Mouse (Mus musculus): ENCODE measurements around the gene Kifc3.

Kifc3 gene

DNA sequence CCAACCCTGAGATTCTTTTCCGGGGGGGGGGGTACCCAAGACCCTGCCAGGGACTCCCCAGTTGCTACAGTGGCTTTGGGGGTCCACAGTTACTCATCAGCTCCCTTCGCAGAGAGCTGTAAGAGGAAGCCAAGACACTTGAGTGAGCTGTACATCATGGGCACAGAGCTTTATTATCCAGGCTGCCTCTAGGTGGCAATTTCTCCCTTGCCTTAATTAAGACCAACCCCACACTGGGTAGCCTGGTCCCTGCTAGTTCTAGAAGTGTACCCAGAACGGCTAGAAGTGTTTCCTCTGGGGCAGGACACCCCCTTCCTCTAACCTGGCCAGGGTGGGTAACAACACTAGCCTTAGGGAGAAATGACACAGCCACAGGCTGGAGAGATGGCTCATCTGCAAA is 67.4 kb downstream of the Kifc3 start:
- DNase-seq (ENCODE audit: low spot score in 2 of 2), result no peak

DNA sequence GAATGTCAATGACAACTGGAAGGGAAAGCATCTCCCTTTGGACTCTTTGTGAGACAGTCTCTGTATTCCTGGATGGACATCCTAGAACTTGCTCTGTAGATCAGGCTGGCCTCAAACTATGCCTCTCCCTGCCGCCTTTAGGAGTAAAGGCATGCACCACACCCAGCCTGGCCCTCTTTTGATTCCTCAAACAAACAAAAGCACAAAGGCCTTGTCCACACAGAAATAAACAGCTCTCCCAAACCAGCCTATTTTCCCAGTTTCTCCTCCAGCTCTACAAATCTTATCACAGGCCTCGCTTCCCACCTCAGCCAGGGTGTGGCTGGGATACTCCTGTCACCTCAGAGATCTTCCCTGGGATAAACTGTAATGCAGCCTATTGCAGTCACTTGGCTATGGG is 68.4 kb downstream of the Kifc3 start:
- DNase-seq (ENCODE audit: low spot score in 2 of 2), result no peak

DNA sequence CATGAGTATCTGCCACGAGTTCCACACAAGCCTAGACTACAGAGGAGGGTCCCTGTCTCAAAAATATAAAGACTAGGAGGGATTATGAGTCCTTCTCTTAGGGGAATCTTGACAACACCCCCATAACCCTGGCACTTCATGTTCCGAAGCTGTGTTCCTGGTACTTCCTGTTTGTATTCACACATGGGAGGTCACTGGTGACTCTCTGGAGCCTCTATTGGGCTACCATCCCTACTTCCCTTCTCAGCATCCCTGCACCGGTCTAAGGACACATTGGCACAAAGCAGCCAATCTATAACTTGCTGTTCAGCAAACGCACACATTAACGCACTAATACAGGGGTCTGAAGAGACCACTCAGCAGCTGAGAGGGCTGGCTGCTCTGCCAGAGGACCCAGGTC is 70.6 kb downstream of the Kifc3 start:
- no peak for DNase-seq (ENCODE audit: low spot score in 2 of 2)

DNA sequence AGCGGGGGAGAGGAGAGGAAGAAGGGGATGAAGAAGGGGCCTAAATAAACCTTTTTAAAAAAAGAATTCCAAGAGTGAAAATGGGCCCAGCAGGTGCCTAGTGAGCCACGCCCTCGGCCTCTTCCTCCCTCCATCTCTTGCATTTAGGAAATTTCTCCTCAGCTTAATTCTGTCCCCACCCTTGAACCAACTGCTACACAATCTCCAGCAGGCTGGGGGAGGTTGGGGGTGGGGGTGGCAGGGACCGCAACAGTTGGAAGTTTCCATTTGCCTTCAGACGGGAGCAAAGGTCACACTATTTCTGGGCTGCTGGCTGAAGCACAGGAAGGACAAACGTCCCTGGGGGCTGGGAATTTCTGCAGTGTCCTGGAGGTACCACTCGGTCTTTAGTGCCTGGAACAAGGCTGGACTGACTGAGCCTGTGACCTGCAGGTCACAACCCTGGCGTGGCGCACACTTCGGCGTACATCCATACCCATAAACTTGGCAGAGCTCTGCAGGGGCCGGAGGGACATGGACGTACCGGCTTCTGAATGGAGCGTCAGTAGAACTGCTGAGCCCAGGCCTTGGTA is 71.6 kb downstream of the Kifc3 start:
- DNase-seq (ENCODE audit: low spot score in 2 of 2), result no peak

DNA sequence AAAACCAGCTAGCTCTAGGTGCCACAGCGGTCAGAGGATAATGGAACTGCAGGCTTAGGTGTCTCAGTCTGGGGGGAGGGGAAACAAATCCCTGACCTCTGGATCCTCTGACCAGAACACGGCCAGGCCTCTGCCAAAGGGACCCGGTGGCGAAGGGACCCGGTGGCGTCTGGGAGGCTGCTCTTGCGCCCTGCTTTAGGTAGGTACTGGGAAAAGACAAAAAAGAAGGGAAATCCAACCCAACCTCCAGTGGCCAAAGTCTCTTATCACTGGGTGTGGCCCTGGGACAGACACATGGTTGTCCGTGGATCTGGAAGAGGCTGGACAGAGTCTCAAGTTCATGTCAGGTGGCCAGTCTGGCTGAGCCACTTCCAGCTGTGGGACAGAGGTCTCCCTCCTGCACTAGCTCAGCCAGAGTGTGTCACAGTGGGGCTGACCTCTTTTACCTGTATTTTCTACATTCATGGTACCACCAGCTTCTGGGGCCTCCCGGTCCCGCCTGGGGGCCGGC is 73.8 kb downstream of the Kifc3 start:
- DNase-seq (ENCODE audit: low spot score in 2 of 2), result no peak

DNA sequence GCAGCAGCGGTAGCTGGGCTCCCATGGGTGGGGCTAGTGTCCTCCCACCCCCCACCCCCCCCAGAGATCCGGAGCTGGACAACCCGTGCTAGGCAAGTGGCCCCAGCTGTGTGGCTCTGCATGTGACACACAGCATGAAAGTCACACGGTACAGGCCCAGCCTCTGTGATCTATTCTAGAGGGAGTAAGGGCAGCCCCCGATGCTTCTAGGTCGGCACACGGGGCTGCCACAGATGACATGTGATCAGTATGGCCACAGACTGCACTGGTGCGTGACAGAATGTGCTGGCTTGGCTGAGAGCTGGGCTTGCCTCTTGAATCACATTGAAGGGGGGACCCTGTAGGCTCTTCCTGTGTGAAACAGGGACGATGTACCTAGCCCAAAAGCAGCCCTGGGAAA is 75.0 kb downstream of the Kifc3 start:
- DNase-seq (ENCODE audit: low spot score in 2 of 2), result no peak

DNA sequence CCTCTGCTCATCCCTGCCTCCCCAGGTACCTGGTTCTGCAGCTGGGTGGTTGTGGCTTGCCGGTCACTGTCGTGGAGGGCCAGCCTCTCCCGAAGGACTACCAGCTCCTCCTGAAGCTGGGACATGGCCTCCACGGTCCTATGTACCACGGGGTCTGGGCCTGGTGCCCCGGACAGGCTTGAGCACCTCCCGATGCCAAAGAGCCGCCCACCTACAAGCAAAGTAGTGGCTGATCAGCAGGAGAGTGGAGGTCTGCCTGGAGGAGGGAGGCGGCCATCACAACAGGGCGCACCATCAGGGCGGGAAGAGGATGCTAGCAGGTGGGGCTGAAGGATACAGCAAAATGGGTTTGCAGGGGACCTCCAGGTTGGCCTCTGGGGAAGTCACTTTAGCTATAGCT is 76.1 kb downstream of the Kifc3 start:
- DNase-seq (ENCODE audit: low spot score in 2 of 2), result no peak

DNA sequence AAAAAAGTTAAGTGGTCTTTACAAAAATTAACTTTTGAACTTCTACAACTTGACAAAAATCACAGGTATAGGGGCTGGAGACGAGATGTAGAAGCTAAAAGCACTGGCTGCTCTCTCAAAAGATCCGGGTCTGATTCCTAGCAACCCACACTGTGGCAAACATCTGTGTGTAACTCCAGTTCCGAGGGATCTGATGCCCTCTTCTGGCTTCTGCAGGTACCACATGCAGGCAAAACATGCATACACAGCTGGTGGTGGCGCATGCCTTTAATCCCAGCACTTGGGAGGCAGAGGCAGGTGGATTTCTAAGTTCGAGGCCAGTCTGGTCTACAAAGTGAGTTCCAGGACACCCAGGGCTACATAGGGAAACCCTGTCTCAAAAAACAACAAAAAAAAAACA is 79.2 kb downstream of the Kifc3 start:
- no peak for DNase-seq (ENCODE audit: low spot score in 2 of 2)

DNA sequence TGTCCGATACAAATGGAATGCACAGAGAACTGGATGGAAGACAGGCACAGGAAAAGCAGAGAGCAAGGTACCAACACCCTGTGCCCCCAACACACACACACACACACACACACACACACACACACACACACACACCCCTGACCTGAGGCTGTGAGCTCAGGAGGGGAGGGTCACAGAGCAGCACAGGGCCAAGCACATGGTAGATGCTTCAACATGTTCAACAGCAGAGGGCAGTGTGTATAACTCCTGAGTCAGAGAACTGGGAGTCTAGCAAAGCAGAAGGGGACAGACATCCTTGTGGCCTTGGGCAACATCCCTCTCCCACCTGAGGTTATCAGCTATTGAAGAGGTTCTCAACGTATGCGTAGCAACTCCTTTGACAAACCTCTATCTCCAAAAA is 88.9 kb downstream of the Kifc3 start:
- DNase-seq (ENCODE audit: low spot score in 2 of 2), result no peak

DNA sequence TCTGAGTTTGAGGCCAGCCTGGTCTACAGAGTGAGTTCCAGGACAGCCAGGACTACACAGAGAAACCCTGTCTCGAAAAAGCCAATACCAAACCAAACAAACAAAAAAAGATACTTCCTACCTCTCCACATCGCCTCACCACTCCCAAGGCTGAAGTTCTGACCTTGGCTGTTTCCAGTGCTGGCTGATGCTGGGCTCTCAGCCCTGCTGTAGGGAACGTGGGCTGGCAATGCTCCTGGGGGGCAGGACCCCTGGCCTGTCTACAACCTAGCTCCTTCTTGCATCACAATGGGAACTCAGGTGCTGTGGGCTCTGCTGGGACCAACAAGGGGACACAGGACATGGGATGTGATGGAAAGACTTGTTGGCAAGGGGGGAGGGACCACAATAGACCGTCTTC is 89.5 kb downstream of the Kifc3 start:
- DNase-seq (ENCODE audit: low spot score in 2 of 2), result no peak

DNA sequence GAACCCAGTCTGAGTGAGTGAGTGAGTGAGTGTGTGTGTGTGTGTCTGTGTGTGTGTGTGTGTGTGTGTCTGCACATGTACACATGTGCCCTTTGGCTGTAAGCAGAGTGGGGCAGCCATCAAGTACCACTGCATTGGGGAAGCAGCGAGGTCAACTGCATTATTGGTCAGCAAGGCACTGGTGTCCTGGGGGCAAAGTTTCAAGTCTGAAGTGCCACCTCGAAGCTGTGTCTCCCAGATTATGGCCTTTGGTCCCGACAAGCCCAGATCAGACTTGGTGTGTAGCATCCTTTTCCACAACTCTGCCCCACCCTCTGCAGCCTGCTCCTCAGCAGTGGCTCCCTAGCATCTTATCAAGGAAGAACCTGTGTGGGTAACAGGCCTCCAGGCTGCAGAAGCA is 90.0 kb downstream of the Kifc3 start:
- no peak for DNase-seq (ENCODE audit: low spot score in 2 of 2)

DNA sequence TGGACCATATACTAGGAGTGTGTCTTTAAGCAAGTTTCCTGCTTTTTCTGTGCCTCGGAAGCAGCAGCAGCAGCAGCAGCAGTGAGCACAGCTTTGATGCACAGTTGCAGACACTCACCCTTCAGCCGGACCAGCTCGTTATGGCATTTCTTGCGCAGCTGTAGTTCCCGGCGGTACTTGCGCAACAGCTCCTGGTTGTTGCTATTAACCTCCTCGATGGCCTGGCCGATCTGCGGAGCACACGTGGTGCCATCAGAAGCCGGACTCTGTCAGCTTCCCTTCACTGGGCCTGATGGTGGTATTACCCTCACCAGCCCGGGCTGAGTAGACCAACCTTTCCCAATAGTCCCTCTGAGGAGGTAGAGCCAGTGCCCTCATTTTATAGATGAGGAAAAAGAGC is 95.3 kb downstream of the Kifc3 start:
- no peak for DNase-seq (ENCODE audit: low spot score in 2 of 2)

DNA sequence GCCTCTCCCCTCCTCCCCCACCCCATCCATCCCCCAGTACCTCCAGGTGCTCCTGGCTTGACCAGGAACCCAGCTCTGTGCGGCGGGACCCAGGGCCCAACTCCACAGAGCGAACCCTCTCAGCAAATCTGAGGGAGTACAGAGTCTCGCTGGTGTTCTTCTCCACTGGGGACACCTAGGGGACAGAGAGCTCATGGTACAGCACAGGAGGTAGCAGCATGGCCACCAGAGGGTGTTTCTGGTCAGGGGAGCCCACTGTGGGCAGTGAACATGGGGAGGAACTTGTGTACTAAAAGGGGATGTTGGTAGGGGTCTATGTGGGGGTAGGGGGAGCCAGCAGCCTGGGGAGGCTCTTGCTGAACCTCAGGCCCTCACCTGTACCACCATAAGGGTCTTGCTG is 100.6 kb downstream of the Kifc3 start:
- no peak for DNase-seq (ENCODE audit: low spot score in 2 of 2)

DNA sequence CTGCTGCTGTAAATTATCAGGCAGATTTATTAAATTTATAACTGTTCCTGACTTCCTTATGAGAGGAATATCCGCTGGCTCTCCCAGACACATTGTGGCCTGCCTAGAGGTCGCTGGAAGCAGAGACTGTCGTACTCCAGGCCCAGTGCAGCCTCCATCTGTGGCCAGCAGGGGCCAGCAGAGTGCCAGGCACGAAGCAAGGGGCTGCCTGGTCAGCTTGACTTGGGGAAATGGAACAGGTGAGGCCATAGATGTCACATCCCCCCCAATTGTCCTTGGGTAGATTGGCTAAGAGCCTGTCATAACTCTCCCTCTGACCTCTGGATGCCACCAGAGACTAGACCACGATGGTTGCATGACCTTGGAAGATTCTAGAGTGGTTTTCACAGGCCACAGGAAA is 103.6 kb downstream of the Kifc3 start:
- DNase-seq (ENCODE audit: low spot score in 2 of 2), result peak; percentile 34 to 67

DNA sequence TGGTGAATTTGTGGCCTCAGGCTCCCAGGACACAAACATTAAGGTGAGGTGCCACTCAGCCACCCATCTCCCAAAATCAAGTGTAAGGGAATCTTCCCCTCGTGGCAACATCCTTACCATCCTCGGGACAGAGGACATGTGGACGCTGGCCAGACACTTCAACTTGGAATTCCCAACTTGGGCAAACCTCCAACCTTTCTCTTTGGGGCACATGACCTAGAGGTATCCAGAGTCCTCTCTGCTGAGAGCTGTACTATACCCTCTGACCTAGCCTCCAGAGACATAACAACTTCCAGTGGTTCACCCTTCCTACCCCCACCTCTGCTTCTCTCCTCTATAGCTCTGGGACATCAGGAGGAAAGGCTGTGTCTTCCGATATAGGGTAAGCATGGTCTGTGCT is 109.0 kb downstream of the Kifc3 start:
- DNase-seq (ENCODE audit: low spot score in 2 of 2), result no peak

DNA sequence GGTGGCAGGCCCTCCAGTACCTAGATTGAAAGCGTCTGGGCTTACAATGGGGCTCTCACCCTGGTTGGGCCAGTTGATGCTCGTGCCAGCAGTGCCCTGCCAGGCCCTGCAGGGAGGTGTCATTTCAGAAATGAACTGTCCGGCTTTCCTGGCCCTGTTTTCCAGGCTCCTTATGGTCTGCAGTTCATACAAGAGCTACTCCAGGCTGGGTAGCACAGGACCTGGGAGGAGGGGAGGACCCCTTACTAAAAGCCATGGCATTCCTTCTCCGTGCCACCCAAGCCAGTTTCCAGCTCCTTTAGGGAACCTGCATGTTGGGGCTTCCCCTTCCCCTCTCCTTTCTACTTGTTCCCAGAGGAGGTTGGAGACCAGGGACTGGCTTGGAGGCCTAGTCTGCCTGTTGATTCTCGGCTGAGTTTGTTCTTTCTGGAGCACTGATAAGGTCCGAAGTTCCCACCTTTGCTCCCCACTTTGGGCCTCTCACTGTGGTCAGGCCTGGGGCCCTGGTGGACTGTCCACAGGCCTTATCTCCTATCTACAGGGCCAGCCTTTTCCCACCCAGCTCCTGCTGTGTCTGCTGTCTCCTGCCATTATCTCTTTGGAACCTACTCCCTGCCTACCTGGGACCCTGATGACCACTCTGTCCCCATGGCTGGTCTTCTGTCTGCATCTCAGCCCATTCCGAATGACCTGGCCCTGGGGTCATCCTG is 117.0 kb downstream of the Kifc3 start:
- DNase-seq (ENCODE audit: low spot score in 2 of 2), result no peak

DNA sequence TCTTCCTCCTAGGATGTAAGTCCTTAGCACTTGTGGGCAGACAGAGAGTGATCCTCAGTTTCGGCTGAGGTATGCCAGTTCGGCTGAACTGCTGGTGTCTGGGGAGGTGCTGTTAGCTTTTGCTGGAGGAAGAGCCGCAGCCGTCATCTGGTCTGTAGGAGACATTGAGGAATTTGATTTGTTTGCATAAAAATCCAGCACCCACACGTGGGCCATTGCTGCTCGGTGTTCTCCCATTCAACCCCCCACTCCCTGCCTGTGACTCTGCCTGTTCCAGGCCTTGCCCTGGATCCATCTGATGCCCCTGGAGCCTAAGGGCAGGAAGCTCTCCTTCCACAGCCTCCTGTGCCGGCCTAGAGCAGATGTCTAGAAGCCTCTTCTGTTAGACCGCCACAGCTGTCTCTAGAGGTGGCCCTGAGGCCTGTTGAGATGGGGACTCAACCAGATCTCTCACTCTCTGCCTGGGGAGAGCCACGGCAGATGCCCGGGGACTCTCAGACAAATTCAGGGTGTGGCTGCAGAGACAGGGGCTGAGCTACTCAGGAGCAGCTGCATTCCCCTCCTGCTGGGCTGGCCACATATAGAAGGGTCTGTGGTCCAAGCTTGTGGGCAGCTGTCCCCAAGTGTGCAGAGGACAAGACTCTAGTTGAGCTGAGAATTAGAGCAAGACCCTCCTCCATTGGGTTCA is 117.7 kb downstream of the Kifc3 start:
- no peak for DNase-seq (ENCODE audit: low spot score in 2 of 2)

DNA sequence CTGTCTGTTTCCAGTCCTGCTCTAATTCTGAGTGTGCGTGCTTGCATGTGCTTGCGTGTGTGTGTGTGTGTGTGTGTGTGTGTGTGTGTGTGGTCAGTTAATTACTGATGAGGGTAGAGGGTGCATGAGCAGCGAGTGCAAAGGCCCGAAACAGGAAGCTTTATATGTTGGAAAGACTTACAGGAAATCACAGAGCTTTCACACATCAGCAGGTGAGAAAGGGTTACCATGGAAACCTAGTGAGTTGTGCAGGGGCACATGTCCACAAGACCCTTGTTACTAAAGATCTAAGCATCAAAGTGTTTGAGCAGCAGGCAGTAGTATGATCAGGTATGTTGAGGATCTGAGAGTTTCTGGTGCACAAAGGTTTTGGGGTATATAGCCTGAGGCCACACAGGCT is 118.4 kb downstream of the Kifc3 start:
- no peak for DNase-seq (ENCODE audit: low spot score in 2 of 2)

DNA sequence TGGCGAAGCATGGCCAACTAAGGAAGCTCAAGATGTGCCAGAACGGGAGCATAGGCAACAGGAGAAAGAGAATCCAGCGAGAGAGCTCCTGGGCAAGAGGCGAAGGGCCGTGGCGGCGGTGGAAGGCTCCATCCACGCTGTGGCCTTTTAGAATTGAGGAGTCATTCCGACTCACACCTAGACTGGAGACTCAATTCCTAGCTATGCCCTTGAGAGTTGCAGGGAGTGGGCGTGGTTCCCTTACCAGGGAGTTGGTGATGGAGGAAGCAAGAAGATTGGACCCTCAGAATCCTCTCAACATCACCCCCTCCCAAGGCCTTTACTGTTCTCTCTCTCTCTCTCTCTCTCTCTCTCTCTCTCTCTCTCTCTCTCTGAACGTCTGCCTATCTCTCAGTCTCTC is 121.0 kb downstream of the Kifc3 start:
- DNase-seq (ENCODE audit: low spot score in 2 of 2), result peak in 1 of 2 experiments; percentile 53

DNA sequence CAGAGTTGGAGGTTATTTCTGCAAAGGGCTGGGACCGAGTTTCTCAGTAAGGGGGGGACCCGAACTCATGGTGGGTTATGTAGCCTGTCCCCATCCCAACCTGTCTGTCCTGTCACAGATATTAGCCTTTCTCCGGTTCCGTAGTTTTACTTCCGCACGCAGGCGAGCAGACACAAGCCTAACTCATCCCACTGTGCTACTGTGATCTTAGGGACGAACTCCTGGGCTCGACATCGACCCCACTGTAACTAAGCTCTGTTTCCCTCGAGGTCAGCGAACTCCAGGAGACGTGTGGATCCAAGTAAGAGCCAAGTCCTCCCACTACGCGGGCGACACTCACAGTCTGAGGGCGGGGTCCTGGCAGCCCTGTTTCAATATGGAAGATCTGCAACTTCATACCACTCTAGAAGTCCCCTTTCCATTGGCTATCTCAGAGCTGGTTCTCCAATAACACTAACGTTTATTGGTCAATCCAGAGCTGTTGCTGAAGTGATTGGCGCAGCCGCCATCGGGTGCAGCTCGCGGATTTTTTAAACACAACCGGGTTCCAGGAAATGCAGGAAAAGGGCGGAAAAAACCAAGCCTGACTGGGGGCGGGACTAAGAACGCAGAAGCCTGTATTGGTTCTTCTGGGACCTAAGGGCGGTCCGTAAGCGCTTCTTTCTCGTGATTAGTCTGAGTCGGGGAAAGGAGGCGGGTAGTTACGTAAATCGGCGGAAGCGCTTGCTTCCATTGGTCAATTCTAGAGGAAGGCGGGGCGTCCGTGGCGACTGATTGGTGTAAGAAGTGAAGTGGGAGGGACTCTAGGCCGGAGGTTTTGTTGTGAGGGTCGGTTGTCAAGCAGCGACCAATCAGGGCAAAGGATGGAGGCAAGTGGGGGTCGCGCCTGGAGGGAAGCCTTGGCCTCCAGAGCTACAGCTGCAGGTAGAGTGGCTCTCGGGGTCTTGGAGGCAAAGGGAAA is 122.0 kb downstream of the Kifc3 start, which contains the start of gene Katnb1:
Gene Katnb1 (plus strand): TSS at position 806 of the 961 bp plus-strand sequence.
- DNase-seq (ENCODE audit: low spot score in 2 of 2), result peak; percentile 95 to 98

DNA sequence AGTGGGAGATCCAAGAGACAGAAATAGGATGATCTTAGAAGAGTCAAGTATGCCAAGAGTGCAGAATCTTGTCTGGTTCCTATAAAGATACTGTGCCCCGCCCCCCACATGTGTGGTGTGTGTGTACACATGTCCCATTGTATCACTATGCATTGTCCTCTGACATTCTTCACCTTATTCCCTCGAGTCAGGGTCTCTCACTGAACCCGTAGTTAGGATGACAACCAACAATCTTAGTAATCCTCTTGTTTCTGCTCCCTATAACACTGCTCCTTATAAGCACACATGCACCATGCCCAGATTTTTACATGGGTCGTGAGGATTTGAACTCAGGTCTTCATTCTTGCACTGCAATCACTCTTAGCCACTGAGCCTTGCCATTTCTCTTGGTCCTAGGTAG is 123.3 kb downstream of the Kifc3 start:
- DNase-seq (ENCODE audit: low spot score in 2 of 2), result no peak

DNA sequence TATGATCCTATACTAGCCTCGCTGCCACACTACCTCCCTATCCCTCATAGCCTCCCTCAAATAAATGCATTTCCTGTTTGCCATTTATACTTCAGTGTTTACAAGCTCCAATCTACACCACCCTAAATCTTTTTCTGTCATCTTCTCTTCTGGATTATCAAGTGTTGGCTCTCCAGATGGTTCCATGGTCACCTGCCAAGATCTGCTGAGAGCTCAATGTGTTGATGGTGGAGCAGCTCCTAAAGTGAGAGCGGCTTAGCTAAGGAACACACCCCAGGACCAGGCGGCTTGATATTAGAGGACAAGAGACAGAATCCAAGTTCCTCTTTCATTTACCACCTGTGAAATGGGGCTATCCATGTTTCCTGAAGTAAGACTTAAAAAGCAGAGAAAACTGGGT is 124.6 kb downstream of the Kifc3 start:
- no peak for DNase-seq (ENCODE audit: low spot score in 2 of 2)

All from spleen, postnatal 10 days (tissue).